Mouse (Mus musculus) spleen, embryonic (tissue): ENCODE measurements around the gene Tm9sf4.

Experiments used
- CTCF ChIA-PET: fragments of 350-600 bp; sonication (Branson Sonifier 250); formaldehyde crosslinking; loops from one replicate; lab custom pipeline; 2022; lab: Charles Lee

Gene Tm9sf4

DNA sequence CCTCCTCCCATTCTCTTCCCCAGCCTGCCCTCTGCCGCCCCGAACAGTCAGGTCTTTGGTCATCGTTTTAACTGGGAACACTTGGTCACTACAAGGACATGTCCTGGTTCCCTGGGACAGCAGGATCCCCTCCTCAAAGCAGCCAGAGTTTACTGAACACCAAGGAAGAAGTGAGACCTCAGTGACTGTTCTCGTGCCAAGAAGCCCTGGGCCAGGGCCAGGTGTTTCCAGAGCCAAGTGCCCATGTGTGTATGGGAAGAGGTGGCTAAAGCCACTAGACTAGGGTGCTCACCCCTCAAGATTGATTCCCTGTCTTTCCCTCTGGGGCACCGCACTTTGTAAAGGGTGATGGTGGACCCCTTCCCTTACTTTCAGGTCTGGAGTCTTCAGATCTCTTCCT is 48.2 kb downstream of the Tm9sf4 start:
- CTCF ChIA-PET: interaction anchor here (0.5 kb wide), 1 partner anchor 135 kb away, joined by 3 read pairs; no protein-coding TSS in a partner anchor

DNA sequence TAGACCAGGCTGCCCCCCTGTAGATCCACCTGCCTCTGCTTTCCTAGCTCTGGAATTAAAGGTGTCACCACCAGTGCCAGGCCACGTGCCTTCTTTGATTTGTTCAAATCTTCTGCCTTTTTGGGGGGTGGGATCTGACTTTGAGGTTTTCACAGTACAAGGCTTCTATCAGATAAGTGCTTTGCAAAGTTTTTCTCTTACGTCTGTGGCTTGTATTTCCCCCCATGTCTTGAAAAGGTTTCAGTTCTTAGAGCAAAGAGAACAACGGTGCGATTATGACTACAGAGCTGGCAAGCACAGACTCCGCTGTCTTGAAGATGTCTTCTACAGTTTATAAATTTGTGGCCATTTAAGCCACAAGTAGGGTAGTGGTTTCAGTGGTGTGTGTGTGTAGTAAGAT is 50.3 kb downstream of the Tm9sf4 start:
- CTCF ChIA-PET: no interaction called here

DNA sequence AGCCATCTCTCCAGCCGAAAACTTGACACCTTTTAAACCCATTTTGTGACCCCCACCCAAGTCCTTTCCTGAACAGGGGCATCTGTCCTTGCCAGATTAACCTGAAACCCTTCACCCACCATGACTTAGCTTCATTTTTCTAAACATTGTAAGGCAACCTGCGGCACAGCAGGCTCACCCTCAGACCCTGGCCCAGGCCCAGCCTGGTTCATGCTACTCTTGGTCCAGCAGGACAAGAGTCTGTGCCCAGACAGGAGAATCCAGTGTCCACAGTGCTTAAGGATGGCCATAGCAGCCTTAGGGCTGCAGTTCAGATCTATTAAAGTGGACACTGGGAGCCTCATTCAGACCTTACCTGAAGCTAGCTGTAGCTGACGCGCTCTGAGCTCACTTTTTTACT is 52.2 kb downstream of the Tm9sf4 start:
- CTCF ChIA-PET: no interaction called here

DNA sequence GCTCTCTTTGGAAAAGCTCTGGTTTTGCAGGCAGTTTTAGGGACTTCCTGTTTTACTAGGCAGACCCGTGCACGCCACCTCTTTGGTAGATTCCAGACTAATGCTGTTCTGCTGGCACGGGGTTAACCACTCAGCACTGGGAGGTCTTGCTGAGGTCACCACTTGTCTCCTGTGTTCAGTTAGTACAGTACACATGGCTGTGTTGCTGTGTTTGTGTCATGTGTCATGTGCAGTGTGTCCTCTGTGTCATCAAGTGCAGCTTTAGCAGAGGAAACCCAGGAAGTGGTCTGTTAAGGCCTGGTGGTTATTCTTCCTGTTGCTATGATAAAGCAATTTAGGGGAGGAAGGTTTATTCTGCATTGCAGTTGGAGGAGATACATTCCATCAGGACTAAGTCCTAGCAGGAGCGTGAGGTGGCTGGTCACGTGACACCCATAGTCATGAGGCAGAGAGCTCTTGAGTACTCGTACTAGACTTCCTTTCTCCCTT is 53.7 kb downstream of the Tm9sf4 start:
- CTCF ChIA-PET: no interaction called here

DNA sequence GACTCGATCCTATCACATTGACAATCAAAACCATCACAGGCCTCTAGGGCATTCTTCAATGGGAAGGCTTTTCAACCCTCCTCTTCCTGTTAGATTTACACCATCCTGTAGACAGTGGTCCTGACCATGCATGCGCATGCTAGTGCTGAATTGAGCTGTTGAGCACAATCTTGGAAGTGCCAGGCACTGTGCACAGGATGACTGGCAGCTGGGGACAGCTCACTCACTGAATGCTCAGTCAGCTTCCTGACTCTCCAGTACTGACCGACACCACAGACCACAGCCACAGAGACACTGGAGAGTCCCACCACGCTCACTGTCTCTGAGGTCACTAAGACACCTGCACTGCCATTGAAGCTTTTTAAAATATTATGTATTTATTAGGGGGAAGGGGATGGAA is 54.3 kb downstream of the Tm9sf4 start:
- CTCF ChIA-PET: no interaction called here

DNA sequence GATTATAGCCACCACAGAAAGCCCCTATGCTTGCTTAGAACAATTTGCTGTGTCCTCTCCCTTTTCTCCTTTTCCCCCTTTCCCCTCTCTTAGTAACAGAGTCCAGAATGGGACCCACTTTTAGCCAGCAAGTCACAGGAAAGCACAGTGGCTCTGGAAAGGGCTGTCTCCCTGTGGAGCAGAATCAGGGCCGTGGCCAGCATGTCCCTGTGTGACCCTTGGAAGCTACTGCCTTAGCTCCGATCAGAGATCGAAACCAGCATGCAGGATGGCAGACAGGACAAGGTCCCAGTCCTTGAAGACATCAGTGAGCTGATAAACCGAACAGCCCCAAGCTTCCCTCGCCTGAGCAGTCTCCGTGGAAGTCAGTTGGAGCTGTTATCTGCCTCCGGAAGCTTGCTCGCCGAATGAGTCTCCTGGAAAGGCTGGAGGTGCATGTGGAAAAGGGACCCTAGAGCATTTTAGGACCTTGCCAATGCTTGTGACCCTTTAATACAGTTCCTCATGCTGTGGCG is 56.8 kb downstream of the Tm9sf4 start:
- CTCF ChIA-PET: no interaction called here

DNA sequence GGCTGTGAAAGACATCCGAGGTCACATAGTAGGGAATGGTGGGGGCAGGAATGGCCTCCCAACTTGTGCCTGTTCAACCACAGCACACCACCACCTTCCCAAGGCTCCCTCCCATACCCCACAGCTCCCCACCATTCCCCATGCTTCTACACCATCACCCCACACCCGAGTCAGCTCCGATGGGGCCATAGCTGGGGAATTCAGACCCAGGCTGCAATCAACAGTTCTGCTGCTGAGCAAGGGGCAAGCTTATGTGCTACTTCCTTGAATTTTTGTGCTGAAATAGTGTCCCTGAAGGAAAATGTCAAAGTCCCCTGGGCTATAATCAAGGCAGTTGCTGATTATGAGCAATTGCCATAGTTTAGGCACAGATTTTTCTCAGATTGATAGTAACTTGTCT is 57.4 kb downstream of the Tm9sf4 start:
- CTCF ChIA-PET: interaction anchor here (0.5 kb wide), 1 partner anchor 115 kb away, joined by 3 read pairs; no protein-coding TSS in a partner anchor

DNA sequence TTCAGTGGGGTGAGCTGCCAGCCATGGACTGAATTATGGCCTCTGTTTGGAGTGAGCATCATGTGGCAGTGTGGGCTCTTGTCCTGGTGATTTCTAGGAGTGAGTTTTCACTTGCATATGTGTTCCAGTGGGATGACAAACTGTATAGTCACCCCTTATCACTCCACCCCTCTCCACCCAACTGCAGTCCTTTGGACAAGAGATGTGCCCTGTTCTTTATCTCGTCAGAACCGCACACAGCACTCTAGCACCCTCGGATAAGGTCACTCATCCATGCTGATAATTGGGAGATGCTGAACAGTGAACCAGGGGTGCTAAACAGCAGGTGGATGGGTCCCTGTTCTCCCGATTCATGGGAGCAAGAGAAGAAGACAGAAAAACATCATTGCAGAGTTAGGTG is 60.5 kb downstream of the Tm9sf4 start:
- CTCF ChIA-PET: no interaction called here

DNA sequence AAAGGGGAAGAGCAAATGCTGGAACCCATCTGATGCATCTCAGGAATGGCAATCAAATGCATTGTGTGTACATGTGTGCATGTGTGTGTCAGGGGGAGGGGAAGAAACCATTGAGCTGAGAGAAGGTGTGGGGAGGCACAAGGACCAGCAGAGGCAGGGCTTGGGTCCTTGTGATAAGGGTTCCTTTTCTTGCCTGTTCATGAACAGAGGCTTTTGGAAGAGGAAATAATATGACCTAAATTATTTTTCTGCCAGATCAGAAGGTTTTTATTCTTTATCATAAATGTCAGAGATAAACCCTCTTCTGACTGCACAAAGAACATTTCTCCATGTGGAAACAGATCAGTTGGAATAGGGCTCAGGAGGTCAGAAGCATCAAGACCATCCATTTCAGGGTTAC is 61.0 kb downstream of the Tm9sf4 start:
- CTCF ChIA-PET: no interaction called here

DNA sequence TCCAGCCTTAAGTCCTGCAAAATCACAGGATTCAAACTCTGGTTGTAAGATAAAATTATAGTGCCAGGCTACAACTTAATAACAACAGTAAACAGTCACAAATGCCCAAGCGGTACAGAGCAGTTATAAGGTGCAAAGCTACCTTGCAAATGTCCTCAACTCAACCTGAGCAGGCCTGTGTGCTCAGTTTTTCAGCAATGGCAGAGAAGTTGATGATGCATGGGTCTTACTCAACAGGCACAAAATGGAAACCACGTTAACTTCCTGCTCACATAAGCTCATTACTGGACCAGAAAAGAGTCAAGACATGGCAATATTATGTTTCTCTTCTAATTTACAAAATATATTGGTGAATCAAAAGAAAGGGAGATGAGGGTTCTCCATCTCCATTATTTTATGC is 61.5 kb downstream of the Tm9sf4 start:
- CTCF ChIA-PET: no interaction called here

DNA sequence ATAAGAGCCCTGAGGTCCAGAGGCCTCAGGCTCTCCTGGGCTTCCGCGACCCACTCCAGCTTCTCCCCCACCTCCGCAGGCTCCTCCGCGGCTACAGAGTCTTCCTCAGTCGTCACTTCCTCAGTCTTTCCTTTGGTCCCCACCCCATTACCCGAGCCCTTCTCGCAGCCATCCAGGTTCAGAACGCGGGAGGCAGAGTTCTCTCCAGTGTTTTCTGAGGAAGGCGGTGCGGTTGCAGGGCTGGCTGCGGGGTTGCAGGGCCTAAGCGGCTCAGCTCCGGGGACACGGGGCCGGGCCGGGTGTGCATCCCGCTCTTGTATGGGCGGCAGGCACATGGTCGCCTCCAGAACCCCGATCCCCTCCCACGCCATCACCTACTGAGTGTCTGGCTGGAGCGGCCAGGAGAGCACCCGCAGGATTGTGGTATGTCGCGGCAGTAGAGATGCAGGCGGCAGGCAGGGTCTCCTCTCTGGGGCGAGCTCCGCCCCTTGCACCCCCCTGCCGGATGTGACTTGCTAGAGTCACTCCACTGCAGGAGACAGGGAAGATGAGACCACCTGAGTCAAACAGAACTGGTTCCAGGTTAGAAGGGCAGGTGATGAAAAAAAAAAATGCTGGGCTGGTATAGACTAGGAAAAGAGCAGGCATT is 64.0 kb downstream of the Tm9sf4 start, which contains the start of gene Tspyl3:
TSS of gene Tspyl3 (minus strand) at position 496 of the 649 bp plus-strand sequence.
- CTCF ChIA-PET: interaction anchor here (0.7 kb wide), 2 partner anchors 120 to 1874 kb away, joined by 4 to 6 read pairs; partner anchors contain the start of gene Asxl1

DNA sequence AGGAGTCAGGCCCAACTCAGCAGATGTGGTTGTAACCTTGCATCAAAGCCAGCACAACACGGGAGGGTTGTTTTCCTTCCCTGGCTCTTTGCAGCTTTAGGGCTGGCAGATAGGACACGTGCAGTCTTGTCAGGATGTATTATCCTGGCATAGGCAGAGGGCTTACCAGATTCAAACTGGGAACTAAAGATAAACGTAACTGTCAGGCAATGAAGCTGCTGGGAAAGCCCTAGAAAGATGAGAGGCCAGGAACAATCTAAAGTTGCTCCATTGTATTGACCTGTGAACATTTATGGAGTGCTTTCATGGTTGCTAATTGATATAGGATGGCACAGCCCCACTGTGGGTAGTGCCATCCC is 64.5 kb downstream of the Tm9sf4 start:
- CTCF ChIA-PET: interaction anchor here (0.7 kb wide), 2 partner anchors 120 to 1874 kb away, joined by 4 to 6 read pairs; partner anchors contain the start of gene Asxl1

DNA sequence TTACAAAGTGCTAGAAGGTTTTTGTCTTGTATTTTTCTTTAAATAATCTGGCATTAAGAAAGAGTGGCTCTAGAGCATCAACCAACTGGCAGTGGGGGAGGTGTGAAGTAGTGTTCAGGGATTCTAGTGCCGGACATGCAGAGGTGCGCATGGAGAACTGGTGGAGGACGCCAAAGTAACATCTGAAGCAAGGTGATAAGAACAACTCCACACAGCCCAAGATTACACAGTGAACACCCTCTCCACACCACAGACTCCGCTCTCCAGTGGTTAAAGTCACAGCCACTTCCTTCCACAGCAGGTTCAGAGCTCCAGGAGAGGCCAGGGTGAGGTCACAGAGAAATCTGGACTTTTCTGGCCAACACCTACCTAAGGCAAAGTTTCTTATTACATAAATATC is 66.9 kb downstream of the Tm9sf4 start:
- CTCF ChIA-PET: no interaction called here

DNA sequence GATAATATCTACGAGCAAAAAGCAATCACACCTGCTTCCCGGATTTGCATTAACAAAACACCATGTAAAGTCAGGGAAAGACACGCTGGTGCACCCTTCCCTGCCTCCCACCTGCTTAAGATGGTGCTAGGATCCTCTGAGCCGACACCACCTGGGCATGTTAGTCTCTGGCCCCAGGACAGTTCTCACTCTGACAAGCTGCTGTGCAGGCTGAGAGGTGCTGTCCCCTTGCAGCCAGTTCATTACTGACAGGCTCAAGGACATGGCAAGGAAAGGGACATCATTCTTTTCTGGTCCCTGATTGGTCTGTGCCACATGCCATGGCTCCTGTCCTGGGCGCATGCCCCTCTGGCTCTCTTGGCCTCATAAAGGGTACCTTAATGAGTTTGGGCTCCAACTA is 67.4 kb downstream of the Tm9sf4 start:
- CTCF ChIA-PET: no interaction called here

DNA sequence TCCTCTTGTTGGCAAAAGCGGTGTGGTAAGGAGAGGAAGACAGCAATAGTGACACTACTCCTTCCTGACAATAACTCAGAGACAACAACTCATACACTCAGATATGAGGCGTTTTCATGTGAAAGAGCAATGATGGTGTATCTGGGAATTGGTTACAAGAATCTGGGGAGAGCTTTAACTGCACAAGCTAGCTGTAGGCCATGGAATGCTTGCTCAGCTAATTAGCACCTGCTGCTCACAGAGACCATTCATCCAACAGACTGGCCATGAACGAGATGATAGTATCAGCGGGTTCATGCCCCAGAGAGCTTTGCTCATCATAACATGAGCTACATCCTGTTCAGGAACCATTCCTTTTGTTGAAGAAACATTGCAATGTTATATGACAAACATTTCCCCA is 76.1 kb downstream of the Tm9sf4 start:
- CTCF ChIA-PET: no interaction called here

DNA sequence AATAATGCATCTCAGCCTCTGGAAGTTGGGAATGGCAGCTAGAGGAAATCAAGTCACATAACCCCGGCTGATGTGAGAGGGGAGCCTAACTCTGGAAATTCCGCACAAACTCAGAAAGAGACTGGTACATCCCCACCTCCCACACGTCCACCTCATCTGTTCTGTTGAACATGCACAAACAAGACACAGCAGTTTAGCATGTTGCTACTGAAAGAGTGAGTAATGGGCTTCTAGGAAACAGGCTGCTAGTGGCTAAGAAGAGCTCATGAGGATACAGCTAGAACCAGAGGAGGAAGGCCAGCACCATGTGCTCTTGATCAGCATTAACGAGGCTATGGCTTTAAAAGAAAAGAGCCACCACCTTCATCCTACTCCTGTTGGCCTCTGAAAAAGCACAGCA is 76.8 kb downstream of the Tm9sf4 start:
- CTCF ChIA-PET: no interaction called here

DNA sequence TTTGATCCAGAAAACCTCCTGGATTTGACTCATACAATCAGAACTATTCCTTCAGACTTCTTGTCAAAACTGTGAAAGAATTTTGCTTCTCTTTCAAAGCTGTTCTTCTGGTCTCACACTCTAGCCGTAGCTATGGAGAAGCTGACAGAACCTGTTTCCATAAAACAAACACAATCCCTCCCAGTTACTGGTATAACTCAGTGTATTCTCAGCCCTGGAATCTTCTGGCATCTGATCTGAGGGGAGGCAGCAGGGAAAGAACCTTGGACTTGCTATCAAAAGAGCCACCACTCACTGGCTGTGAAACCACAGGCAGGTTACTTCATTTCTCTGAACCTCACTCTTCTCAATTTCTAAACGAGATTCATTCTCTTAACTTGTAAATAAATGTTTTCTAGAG is 77.3 kb downstream of the Tm9sf4 start:
- CTCF ChIA-PET: no interaction called here

DNA sequence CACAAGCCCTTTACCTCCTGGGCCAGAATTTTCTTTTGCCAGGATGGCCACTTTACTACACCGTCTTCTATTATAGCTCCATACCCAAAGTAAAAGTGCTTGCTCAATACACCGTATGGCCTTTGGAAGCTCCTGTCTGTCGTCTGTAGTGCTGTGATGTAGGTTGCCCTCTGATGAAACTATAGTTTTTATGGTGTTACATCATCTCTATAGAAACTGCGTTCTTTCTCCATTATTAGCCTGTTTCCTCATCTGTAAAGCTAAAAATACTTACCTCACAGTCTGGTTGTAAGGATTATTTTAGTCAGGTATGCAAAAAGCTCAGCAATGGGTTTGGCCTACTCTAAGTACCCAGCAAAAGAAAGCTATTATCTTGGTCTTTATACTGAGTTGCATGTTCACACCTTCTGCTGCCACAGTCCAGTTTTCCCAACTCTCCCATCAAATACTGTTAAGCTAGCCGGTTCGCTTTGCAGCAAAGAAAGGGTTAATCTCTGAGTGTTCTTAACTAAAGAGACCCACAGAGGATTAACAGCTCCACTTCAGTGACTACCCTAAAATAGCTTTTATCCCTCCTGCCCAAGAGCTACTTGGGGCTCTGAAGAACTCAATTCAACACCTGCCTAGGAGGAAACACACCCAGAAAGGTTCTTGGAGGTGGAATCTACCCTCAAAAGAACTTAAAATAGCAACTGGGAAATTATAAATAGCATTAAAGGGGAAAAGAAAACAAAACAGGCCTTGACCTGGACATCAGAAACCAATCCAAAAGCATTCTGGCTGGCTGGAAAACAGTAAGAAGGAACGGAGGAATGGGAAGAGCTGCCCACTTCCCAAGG is 78.1 kb downstream of the Tm9sf4 start:
- CTCF ChIA-PET: no interaction called here

DNA sequence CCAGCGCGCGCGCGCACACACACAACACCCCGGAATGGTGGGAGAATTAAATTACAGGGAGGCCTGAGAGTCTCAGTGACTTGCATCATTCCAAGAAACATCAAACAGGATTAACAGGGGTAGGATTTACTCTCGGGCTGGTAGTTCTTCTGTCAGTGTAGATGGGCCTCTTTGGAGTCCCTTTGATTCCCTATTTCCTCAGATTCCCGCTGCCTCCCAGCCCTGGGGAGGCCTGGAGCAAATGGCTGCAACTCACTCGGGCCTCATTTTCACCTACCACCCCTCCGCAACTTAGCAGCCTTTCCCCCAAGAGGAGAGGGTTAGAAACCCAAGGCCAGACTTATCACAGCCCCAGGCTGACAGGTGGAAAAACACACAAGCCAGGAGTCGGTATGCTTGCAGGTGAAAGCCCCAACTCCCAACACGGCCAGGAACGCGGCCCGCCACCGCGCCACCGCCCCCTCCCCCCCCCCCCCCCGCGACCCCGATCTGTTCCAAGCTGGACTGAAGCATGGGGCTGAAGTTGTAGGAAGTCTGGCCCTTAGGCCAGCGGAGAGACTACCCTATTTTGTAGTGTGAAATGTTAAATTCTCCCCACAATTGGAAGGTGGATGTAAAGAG is 78.9 kb downstream of the Tm9sf4 start:
- CTCF ChIA-PET: no interaction called here

DNA sequence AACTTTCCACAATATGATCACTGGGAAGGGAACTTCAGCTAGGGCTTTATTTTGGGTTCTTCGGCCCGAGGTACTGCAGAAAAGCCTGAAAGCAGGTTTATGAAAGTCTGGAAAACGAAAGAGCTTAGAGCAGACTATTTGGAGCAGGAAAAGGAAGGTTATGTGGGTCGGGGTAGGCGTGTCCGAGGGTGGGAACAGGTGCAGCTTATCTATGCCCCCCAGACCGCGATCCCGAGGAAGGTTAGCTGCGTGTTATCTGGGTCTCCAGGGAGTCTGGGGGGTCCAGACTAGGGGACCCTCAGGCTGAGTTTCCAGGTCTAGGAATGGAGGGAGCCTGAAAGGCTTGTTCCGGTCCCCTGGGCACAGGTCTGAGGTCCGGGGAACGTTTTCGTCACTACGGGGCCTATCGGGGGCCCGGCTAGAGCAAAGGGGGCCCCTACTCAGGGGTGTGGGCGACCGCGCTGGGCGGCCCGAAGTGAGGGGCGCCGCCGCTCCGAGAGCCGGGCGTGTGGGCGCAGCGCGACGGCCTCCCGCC is 79.7 kb downstream of the Tm9sf4 start:
- CTCF ChIA-PET: interaction anchor here (0.6 kb wide), 1 partner anchor 11 kb away, joined by 4 read pairs; no protein-coding TSS in a partner anchor

DNA sequence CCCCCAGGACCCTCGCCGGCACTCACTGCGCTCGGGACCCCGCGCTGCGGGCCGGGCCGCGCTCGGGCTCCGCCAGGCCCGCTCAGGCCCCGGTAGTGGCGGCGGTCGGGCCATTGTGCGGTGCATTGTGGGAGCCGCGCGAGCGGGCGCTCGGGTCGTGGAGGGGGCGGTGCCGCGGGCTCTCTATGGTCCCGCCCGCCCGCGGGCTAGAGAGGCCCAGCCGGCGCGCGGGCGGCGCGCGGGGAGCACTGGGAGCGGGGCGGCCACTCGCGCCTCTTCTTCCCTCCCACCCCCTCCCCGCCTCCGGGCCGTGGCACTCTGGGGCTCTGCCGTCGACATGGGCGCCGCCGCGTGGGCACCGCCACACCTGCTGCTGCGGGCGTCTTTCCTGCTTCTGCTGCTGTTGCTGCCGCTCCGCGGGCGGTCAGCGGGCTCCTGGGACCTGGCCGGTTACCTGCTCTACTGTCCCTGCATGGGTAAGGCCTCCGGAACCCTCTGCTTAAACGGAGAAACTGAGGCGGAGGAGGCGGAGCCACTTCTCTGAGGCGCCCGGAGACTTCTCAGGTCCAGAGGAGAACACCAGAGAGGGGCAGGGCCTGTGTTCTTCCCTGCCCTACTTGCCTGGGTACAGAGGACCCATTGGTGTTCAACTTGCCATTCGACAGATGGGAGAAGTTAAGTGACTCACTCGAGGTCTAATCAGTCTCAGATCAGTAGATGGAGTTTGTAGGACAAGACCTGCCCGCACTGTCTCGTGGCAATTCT is 80.3 kb downstream of the Tm9sf4 start, which contains the start of the genes Plagl2 and Pofut1:
TSS of gene Plagl2 (minus strand) at position 177 of the 765 bp plus-strand sequence.
TSS of gene Pofut1 (plus strand) at position 284 of the 765 bp plus-strand sequence.
- CTCF ChIA-PET: no interaction called here
